Mouse (Mus musculus) stomach, postnatal 0 days (tissue): ENCODE data around the gene Rab4b. TPM values are rescaled to one million over a fixed set of nuclear protein-coding genes. Genes with fewer than 3 reads are reported as not detected.

ENCODE experiments used
- ATAC-seq: fragments of 200-750 bp; cut with Nextera tagmentation; 2 replicates; pipeline ENCODE4 v1.8.0; 2017; ENCODE audit not compliant: low FRiP score, low TSS enrichment
- DNase-seq: peaks from one replicate; pipeline ENCODE4 v3.0.0-alpha.2; 2016; ENCODE audit warnings: low spot score
- H3K27ac ChIP-seq: fragments of 300-500 bp; sonication (generic); replicated peaks from 2 replicates; pipeline ENCODE4 v1.5.1; 2014; ENCODE audit warnings: mild to moderate bottlenecking, control low read depth
- H3K27me3 ChIP-seq: fragments of 300-500 bp; sonication (generic); 2 replicates; pipeline ENCODE4 v1.6.1; 2014; ENCODE audit warnings: low read length; ENCODE audit not compliant: control insufficient read depth, insufficient read depth
- H3K36me3 ChIP-seq: fragments of 300-500 bp; sonication (generic); 2 replicates; pipeline ENCODE4 v1.6.1; 2014; ENCODE audit warnings: low read length, mixed read lengths; ENCODE audit not compliant: control insufficient read depth, insufficient read depth
- H3K4me1 ChIP-seq: fragments of 300-500 bp; sonication (generic); replicated peaks from 2 replicates; pipeline ENCODE4 v1.6.1; 2014; ENCODE audit warnings: antibody characterized with exemption; ENCODE audit not compliant: control insufficient read depth, insufficient read depth
- H3K4me2 ChIP-seq: fragments of 300-500 bp; sonication (generic); replicated peaks from 2 replicates; pipeline ENCODE4 v1.6.1; 2014; ENCODE audit warnings: low read depth, mild to moderate bottlenecking, control low read depth, moderate library complexity
- H3K4me3 ChIP-seq: fragments of 300-500 bp; sonication (generic); 2 replicates; pipeline ENCODE4 v1.5.1; 2014; ENCODE audit warnings: low read depth, low read length, control low read depth
- H3K9ac ChIP-seq: fragments of 300-500 bp; sonication (generic); 2 replicates; pipeline ENCODE4 v1.6.1; 2014; ENCODE audit warnings: mild to moderate bottlenecking, low read length, control low read depth, mixed read lengths
- H3K9me3 ChIP-seq: fragments of 300-500 bp; sonication (generic); 2 replicates; pipeline ENCODE4 v1.6.1; 2016; ENCODE audit warnings: low read length; ENCODE audit not compliant: control insufficient read depth
- CTCF ChIP-seq: IDR thresholded peaks from 2 replicates; pipeline ENCODE4 v1.5.1; 2016; ENCODE audit warnings: antibody characterized with exemption, low read depth, mild to moderate bottlenecking, moderate library complexity
- EP300 ChIP-seq: optimal IDR thresholded peaks from 2 replicates; pipeline ENCODE3; 2016; ENCODE audit warnings: antibody characterized with exemption
- WGBS: fragments of 180-500 bp; shearing (Covaris S2); extraction: QIAGEN DNeasy Blood & Tissue Kit; methylation state at CpG from one replicate; pipeline ENCODE4 v1.1.7; 2014; 5-methylcytosine and 5-hydroxymethylcytosine counted together
- polyA plus RNA-seq: library from polyadenylated mRNA; unstranded; fragments of >200 nt; fragmentation: Nextera tagmentation; extraction: Ambion mirVana; gene quantifications from 2 replicates; pipeline ENCODE4 v1.2.1, GENCODE M21; 2015

The Rab4b gene
- polyA plus RNA-seq, 1 experiment from 2014 or later, result 72.2 TPM

DNA sequence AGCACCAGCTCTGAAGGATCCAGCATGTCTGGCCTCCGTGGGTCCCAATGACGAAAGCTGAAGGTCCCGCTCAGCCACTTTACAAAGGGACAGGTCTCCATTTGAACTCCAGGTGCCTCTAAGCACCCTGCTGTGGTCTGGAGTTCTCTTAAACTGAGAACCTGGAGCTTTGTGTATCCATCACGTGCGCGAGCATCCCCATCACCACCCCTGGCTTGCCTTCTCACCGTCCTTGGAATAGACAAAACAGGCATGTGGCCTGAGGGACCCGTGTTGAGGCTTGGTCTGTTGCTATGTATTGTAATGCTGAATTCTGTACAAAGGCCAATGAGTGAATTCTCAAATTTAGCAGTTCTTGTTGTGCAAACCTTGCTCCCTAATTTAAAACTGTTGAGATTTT lies 20.1 kb upstream of the Rab4b start:
- Histone ChIP-seq H3K4me1 (peaks cover 4% of the 10 kb centered on the region), H3K4me2 (no peak overlapping the region), H3K36me3 (peaks cover 3% of the 10 kb centered on the region; the same call in 1 of the 2 replicates), H3K27ac (no peak overlapping the region), H3K9ac (no peak overlapping the region), H3K9me3 (no peaks in the 10 kb centered on the region), H3K4me3 (no peak overlapping the region), H3K27me3 (no peaks in the 10 kb centered on the region)
- 93% methylated on average over 8 of the region's 8 CpGs for WGBS
- ATAC-seq (no peak), DNase-seq (no peak)
- TF ChIP-seq CTCF (no peak), EP300 (no peak)

DNA sequence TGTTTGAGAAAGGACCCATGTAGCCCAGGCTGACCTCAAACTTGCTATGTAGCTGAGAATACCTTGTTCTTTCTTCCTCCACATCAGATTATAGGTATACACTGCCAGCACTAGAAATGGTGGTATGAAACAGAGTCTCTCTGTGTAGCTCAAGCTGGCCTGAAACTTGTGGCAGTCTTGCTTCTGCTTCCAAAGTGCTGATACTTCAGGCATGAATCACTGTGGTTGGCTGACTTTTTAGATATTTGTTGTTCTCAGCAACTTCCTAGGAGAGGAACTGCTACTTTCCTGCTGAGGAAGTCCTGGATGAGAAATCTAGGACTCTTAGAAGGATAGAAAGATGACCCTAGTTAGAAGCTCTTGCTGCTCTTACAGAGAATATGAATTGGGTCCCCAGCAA lies 19.7 kb upstream of the Rab4b start:
- ATAC-seq, result no peak
- H3K36me3 ChIP-seq, result peaks cover 3% of the 10 kb centered on the region; the same call in 1 of the 2 replicates
- TF ChIP-seq EP300, result no peak
- no peak for TF ChIP-seq CTCF

DNA sequence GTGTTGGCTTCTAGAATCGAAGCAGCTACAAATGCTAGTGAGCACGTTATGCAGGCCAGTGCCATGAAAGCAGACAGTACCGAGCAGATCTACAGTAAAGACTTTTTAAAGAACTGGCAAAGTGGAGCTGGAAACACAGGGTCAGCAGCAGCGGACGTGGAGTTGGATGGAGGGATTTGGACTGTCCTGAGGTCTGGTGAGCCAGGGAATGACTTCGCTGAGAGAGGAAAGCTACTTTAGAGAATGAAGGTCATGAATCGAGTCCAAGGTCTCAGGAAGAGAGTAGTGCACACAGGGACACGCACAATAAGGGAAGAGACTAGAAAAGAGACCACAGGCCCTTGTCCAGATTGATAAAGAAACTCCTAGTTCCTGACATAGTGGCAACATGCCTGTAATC lies 18.9 kb upstream of the Rab4b start:
- no peak overlapping the region for H3K9ac ChIP-seq
- no peak overlapping the region for H3K4me2 ChIP-seq
- DNase-seq (no peak), ATAC-seq (no peak)
- WGBS, result 88% methylated on average over 8 of the region's 8 CpGs
- no peak overlapping the region for H3K4me3 ChIP-seq
- H3K27me3 ChIP-seq, result no peaks in the 10 kb centered on the region
- H3K4me1 ChIP-seq, result peaks cover 4% of the 10 kb centered on the region
- TF ChIP-seq CTCF (no peak), EP300 (no peak)
- H3K9me3 ChIP-seq, result no peaks in the 10 kb centered on the region
- H3K36me3 ChIP-seq, result peaks cover 3% of the 10 kb centered on the region; the same call in 1 of the 2 replicates
- H3K27ac ChIP-seq, result no peak overlapping the region

More for the DNA sequence above, 19.7 kb upstream of the Rab4b start:
- no peak overlapping the region for H3K9ac ChIP-seq
- no peak overlapping the region for H3K4me3 ChIP-seq
- peaks cover 4% of the 10 kb centered on the region for H3K4me1 ChIP-seq
- no peak overlapping the region for H3K27ac ChIP-seq
- no peaks in the 10 kb centered on the region for H3K9me3 ChIP-seq
- no peak overlapping the region for H3K4me2 ChIP-seq
- DNase-seq, result no peak
- no peaks in the 10 kb centered on the region for H3K27me3 ChIP-seq

DNA sequence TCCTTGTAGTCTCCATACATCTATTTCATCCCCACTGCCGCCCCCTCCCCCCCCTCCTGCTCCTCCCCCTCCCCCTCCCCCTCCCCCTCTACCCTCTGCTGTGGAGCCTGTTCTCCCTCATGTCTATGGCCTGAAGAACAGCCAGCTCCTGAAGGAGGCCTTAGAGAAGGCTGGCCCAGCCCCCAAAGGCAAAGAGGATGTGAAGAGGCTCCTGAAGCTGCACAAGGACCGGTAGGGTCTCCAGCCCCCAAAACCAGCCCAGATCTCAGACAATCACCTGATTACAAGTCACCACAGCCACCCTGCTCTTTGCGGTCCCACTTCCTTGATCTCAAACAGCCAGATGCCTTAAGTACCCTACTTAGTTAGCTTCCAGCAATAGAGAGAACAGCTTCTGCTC lies 18.4 kb upstream of the Rab4b start:
- 76% methylated on average over 3 of the region's 3 CpGs for WGBS
- Histone ChIP-seq H3K27ac (no peak overlapping the region; the same call in 1 of the 2 replicates), H3K36me3 (peaks cover 8% of the 10 kb centered on the region), H3K4me2 (no peak overlapping the region), H3K4me1 (peaks cover 4% of the 10 kb centered on the region), H3K27me3 (no peaks in the 10 kb centered on the region), H3K9me3 (no peaks in the 10 kb centered on the region), H3K9ac (no peak overlapping the region), H3K4me3 (no peak overlapping the region)
- DNase-seq, result no peak
- no peak for ATAC-seq
- no peak for TF ChIP-seq EP300
- no peak for TF ChIP-seq CTCF

DNA sequence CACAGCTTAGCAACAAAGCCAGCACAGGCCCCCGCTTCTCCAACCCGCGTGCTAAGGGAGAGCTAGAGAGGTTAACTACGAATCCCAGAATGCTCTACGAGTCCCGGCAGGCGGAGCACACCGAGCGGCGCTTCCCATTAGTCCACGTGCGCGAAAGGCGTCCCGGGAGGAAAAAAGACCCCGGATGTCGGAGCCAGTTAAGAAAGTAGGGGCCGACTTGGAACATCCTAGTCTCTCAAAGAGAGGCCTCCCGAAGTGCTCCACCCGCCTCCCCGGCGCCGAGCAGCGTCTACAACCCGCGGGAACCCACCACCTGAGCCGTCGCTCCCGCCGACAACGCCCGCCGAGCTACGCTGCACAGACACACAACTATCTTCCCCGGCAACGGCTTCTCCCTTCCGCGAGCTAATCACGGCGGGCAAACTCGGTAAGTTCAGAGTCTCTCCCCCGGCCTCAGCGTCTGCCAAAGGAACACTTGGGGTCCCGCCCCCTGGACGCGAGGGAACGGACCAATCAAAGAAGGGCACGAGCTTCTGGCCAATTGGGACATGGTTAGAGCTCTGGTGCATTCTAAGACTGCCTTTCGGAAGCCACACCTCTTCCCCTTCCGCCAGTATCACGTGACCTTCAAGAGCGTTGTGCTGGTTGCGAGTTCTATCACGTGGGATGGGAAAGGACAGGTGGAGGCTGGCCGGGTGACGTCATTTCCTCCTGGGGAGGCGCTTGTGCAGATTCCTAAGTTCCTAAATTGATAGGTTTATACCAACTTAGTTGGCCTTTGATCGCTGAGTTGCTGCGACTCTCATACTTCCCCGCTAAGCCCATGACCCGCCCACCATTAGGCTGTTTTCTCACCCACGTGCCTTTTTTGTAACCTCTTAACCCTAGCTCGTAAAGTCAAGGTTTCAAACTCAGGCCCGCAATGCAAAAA lies 17.2 kb upstream of the Rab4b start, which contains the start of the genes BC024978 and Snrpa:
Gene BC024978, plus strand, starts transcription at position 101 of the 931 bp plus-strand sequence.
Gene Snrpa, minus strand, starts transcription at position 591 of the 931 bp plus-strand sequence.
- DNase-seq (peak; percentile 96), ATAC-seq (peak; percentile 99)
- under 1% methylated on average over 63 of the region's 64 CpGs for WGBS
- Histone ChIP-seq H3K9ac (peak within 1 kb of the TSS; percentile 92), H3K4me3 (peak within 1 kb of the TSS; percentile 77), H3K4me2 (peak within 1 kb of the TSS; percentile 63), H3K4me1 (peaks cover 4% of the 10 kb centered on the region), H3K27me3 (no peaks in the 10 kb centered on the region), H3K36me3 (peaks cover 15% of the 10 kb centered on the region), H3K27ac (peak within 1 kb of the TSS; percentile 100), H3K9me3 (no peaks in the 10 kb centered on the region)
- peak; percentile 15; the same call in 1 of the 2 replicates for TF ChIP-seq CTCF
- no peak for TF ChIP-seq EP300

DNA sequence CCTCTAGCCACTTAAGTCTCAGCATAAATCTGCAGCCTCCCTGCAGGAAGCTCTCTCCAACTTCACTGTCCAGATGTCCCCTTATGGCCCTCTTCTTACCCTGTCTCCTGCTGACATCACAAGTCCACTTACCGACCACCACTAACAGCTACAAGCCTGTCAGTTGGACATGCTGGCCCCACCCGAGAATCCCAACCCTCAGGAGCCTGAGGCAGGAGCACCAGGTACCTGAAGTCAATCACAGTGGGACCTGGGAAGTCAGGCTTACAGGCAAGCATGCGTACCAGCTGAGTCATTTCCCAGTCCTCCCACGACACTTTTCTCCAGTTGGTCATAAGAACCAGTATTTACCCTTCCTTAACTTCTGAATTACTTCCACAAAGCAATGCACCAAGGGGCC lies 15.0 kb upstream of the Rab4b start:
- no peaks in the 10 kb centered on the region for H3K9me3 ChIP-seq
- peaks cover 4% of the 10 kb centered on the region for H3K4me1 ChIP-seq
- DNase-seq, result no peak
- no peak overlapping the region for H3K27ac ChIP-seq
- H3K4me2 ChIP-seq, result no peak overlapping the region
- no peaks in the 10 kb centered on the region for H3K27me3 ChIP-seq
- ATAC-seq, result no peak
- H3K4me3 ChIP-seq, result no peak overlapping the region
- H3K9ac ChIP-seq, result no peak overlapping the region
- 59% methylated on average over 4 of the region's 4 CpGs for WGBS
- H3K36me3 ChIP-seq, result peaks cover 27% of the 10 kb centered on the region
- TF ChIP-seq EP300, result no peak
- no peak for TF ChIP-seq CTCF
